Mouse (Mus musculus) lung, embryonic 15.5 days (tissue): Measurements from ENCODE around the gene Polr2i. TPM values are rescaled to one million over a fixed set of nuclear protein-coding genes. Genes with fewer than 3 reads are reported as not detected.
"Not testable (repeated sequence)": the region's sequence is repeated elsewhere in the genome, so short reads cannot be mapped to it uniquely, and the experiment has no call there.

Experiments used
- ATAC-seq: fragments of 200-750 bp; cut with Nextera tagmentation; 2 replicates; pipeline ENCODE4 v1.8.0; 2017; ENCODE audit warnings: moderate number of reproducible peaks, borderline replicate concordance; ENCODE audit not compliant: low FRiP score, low TSS enrichment; ENCODE audit errors: extremely low read depth
- H3K27ac ChIP-seq: fragments of 300-500 bp; sonication (generic); 2 replicates; pipeline ENCODE4 v1.5.1; 2015; ENCODE audit warnings: moderate library complexity, mild to moderate bottlenecking, inconsistent platforms
- H3K27me3 ChIP-seq: fragments of 300-500 bp; sonication (generic); 2 replicates; pipeline ENCODE4 v1.6.1; 2015; ENCODE audit warnings: inconsistent platforms
- H3K36me3 ChIP-seq: fragments of 300-500 bp; sonication (generic); 2 replicates; pipeline ENCODE4 v1.6.1; 2015; ENCODE audit warnings: inconsistent platforms
- H3K4me1 ChIP-seq: fragments of 300-500 bp; sonication (generic); 2 replicates; pipeline ENCODE4 v1.6.1; 2015; ENCODE audit warnings: inconsistent platforms
- H3K4me2 ChIP-seq: fragments of 300-500 bp; sonication (generic); 2 replicates; pipeline ENCODE4 v1.6.1; 2015; ENCODE audit warnings: inconsistent platforms, mild to moderate bottlenecking, moderate library complexity
- H3K4me3 ChIP-seq: fragments of 300-500 bp; sonication (generic); 2 replicates; pipeline ENCODE4 v1.5.1; 2015; ENCODE audit warnings: mild to moderate bottlenecking, inconsistent platforms
- H3K9ac ChIP-seq: fragments of 300-500 bp; sonication (generic); 2 replicates; pipeline ENCODE4 v1.6.1; 2015; ENCODE audit warnings: inconsistent platforms
- H3K9me3 ChIP-seq: fragments of 300-500 bp; sonication (generic); 2 replicates; pipeline ENCODE4 v1.6.1; 2016; ENCODE audit warnings: inconsistent platforms
- WGBS: fragments of 180-500 bp; shearing (Covaris S2); methylation state at CpG from one replicate; pipeline ENCODE4 v1.1.7; 2015; 5-methylcytosine and 5-hydroxymethylcytosine counted together
- polyA plus RNA-seq: library from polyadenylated mRNA; unstranded; fragments of >200 nt; fragmentation: Nextera tagmentation; extraction: Ambion mirVana; gene quantifications from 2 replicates; pipeline ENCODE4 v1.2.1, GENCODE M21; 2015

The Polr2i gene
- polyA plus RNA-seq, 1 experiment from 2014 or later: 148 TPM

- WGBS: under 1% methylated on average over 28 of the region's 28 CpGs
- peak overlapping the region; percentile 88 for H3K27ac ChIP-seq
- no peaks in the 10 kb centered on the region for H3K27me3 ChIP-seq
- H3K9ac ChIP-seq: peak overlapping the region; percentile 86
- H3K4me3 ChIP-seq: peak overlapping the region; percentile 84
- peak; percentile 89 for ATAC-seq
- peaks cover 30% of the 10 kb centered on the region for H3K4me1 ChIP-seq
- H3K36me3 ChIP-seq: peaks cover 26% of the 10 kb centered on the region
- H3K4me2 ChIP-seq: peak overlapping the region; percentile 86
- no peaks in the 10 kb centered on the region for H3K9me3 ChIP-seq
Observed at GRCm38 (mm10) chr7:30194884-30195283, 36.9 kb upstream of the Polr2i start.

- Histone ChIP-seq H3K27me3 (no peaks in the 10 kb centered on the region), H3K36me3 (peaks cover 20% of the 10 kb centered on the region), H3K4me3 (peak overlapping the region; percentile 84), H3K9ac (0 out of 2 replicates have a peak overlapping the region, but pooled peaks have one; percentile 86), H3K4me1 (peaks cover 30% of the 10 kb centered on the region), H3K27ac (no peak overlapping the region), H3K4me2 (peak overlapping the region; percentile 86), H3K9me3 (no peaks in the 10 kb centered on the region)
- no peak for ATAC-seq
- 60% methylated on average over 6 of the region's 6 CpGs for WGBS
Observed at GRCm38 (mm10) chr7:30195461-30195860, 36.3 kb upstream of the Polr2i start.

- no peak overlapping the region for H3K9ac ChIP-seq
- H3K4me1 ChIP-seq: peaks cover 30% of the 10 kb centered on the region
- H3K4me2 ChIP-seq: no peak overlapping the region
- WGBS: 42% methylated on average over 6 of the region's 6 CpGs
- H3K27me3 ChIP-seq: no peaks in the 10 kb centered on the region
- H3K9me3 ChIP-seq: no peaks in the 10 kb centered on the region
- peaks cover 15% of the 10 kb centered on the region for H3K36me3 ChIP-seq
- no peak for ATAC-seq
- no peak overlapping the region for H3K27ac ChIP-seq
- no peak overlapping the region for H3K4me3 ChIP-seq
Observed at GRCm38 (mm10) chr7:30196171-30196570, 35.6 kb upstream of the Polr2i start.

GRCm38 (mm10) chr7:30197592-30198129 is 34.1 kb upstream of the Polr2i start:
- H3K27me3 ChIP-seq: no peaks in the 10 kb centered on the region
- no peaks in the 10 kb centered on the region for H3K9me3 ChIP-seq
- H3K36me3 ChIP-seq: no peaks in the 10 kb centered on the region
- H3K4me2 ChIP-seq: no peak overlapping the region
- H3K27ac ChIP-seq: peak overlapping the region; percentile 50; the same call in 1 of the 2 replicates
- no peak overlapping the region for H3K4me3 ChIP-seq
- H3K4me1 ChIP-seq: peaks cover 27% of the 10 kb centered on the region
- no peak for ATAC-seq
- WGBS: 40% methylated on average over 5 of the region's 5 CpGs
- H3K9ac ChIP-seq: no peak overlapping the region

GRCm38 (mm10) chr7:30198481-30198971 is 33.2 kb upstream of the Polr2i start, which contains the start of gene Capns1:
Capns1 (minus strand) TSS chr7:30198811.
- no peaks in the 10 kb centered on the region for H3K27me3 ChIP-seq
- no peaks in the 10 kb centered on the region for H3K9me3 ChIP-seq
- peaks cover 19% of the 10 kb centered on the region for H3K4me1 ChIP-seq
- H3K9ac ChIP-seq: no peak within 1 kb of the TSS
- H3K4me2 ChIP-seq: peak within 1 kb of the TSS; percentile 27
- peak within 1 kb of the TSS; percentile 50; the same call in 1 of the 2 replicates for H3K27ac ChIP-seq
- no peaks in the 10 kb centered on the region for H3K36me3 ChIP-seq
- 6% methylated on average over 8 of the region's 8 CpGs for WGBS
- peak within 1 kb of the TSS; percentile 15; the same call in 1 of the 2 replicates for H3K4me3 ChIP-seq
- ATAC-seq: 0 out of 2 replicates have a peak, but pooled peaks have one; percentile 44

- H3K36me3 ChIP-seq: no peaks in the 10 kb centered on the region
- no peak overlapping the region for H3K4me3 ChIP-seq
- ATAC-seq: no peak
- H3K4me2 ChIP-seq: no peak overlapping the region
- H3K9ac ChIP-seq: no peak overlapping the region
- no peaks in the 10 kb centered on the region for H3K27me3 ChIP-seq
- H3K9me3 ChIP-seq: no peaks in the 10 kb centered on the region
- H3K4me1 ChIP-seq: peaks cover 17% of the 10 kb centered on the region
- WGBS: 72% methylated on average over 18 of the region's 18 CpGs
- no peak overlapping the region for H3K27ac ChIP-seq
Observed at GRCm38 (mm10) chr7:30199498-30200139, 32.1 kb upstream of the Polr2i start.

GRCm38 (mm10) chr7:30200200-30200599 is 31.5 kb upstream of the Polr2i start:
- 77% methylated on average over 5 of the region's 5 CpGs for WGBS

GRCm38 (mm10) chr7:30200661-30201060 is 31.1 kb upstream of the Polr2i start:
- not testable (repeated sequence) for H3K36me3 ChIP-seq, ATAC-seq, H3K27me3 ChIP-seq, H3K9me3 ChIP-seq, H3K4me3 ChIP-seq, H3K9ac ChIP-seq, H3K27ac ChIP-seq, H3K4me2 ChIP-seq
- peaks cover 11% of the 10 kb centered on the region for H3K4me1 ChIP-seq
- 79% methylated on average over 5 of the region's 5 CpGs for WGBS

More at GRCm38 (mm10) chr7:30200200-30200599, 31.5 kb upstream of the Polr2i start:
- Histone ChIP-seq H3K27ac (no peak overlapping the region), H3K9me3 (no peaks in the 10 kb centered on the region), H3K36me3 (no peaks in the 10 kb centered on the region), H3K9ac (no peak overlapping the region), H3K27me3 (no peaks in the 10 kb centered on the region), H3K4me3 (no peak overlapping the region), H3K4me1 (peaks cover 15% of the 10 kb centered on the region), H3K4me2 (no peak overlapping the region)
- ATAC-seq: no peak

- no peaks in the 10 kb centered on the region for H3K9me3 ChIP-seq
- no peak for ATAC-seq
- no peak overlapping the region for H3K4me3 ChIP-seq
- peaks cover 7% of the 10 kb centered on the region for H3K4me1 ChIP-seq
- WGBS: 43% methylated on average over 11 of the region's 11 CpGs
- no peak overlapping the region for H3K4me2 ChIP-seq
- no peaks in the 10 kb centered on the region for H3K36me3 ChIP-seq
- H3K9ac ChIP-seq: no peak overlapping the region
- H3K27me3 ChIP-seq: no peaks in the 10 kb centered on the region
- H3K27ac ChIP-seq: no peak overlapping the region
Observed at GRCm38 (mm10) chr7:30202895-30203690, 28.7 kb upstream of the Polr2i start.

GRCm38 (mm10) chr7:30204380-30204779 is 27.4 kb upstream of the Polr2i start:
- no peaks in the 10 kb centered on the region for H3K4me1 ChIP-seq
- 15% methylated on average over 8 of the region's 8 CpGs for WGBS
- no peak overlapping the region for H3K27ac ChIP-seq
- no peak overlapping the region for H3K4me3 ChIP-seq
- no peak for ATAC-seq
- H3K9ac ChIP-seq: no peak overlapping the region
- H3K36me3 ChIP-seq: no peaks in the 10 kb centered on the region
- no peak overlapping the region for H3K4me2 ChIP-seq
- no peaks in the 10 kb centered on the region for H3K27me3 ChIP-seq
- no peaks in the 10 kb centered on the region for H3K9me3 ChIP-seq

GRCm38 (mm10) chr7:30205383-30205782 is 26.4 kb upstream of the Polr2i start:
- no peak overlapping the region for H3K9ac ChIP-seq

More at GRCm38 (mm10) chr7:30205383-30205782, 26.4 kb upstream of the Polr2i start:
- Histone ChIP-seq H3K4me1 (no peaks in the 10 kb centered on the region), H3K27me3 (no peaks in the 10 kb centered on the region), H3K4me2 (no peak overlapping the region), H3K9me3 (no peaks in the 10 kb centered on the region), H3K4me3 (no peak overlapping the region), H3K27ac (no peak overlapping the region), H3K36me3 (no peaks in the 10 kb centered on the region)
- WGBS: 5% methylated on average over 2 of the region's 2 CpGs
- no peak for ATAC-seq
